Mouse (Mus musculus) brain, embryonic 14.5 days (tissue): ENCODE results near the gene Smtn.

Experiments
- CTCF ChIP-seq: fragments of 200-500 bp; IDR thresholded peaks from 2 replicates; pipeline ENCODE4 v1.5.1; 2012; ENCODE audit warnings: inconsistent platforms, mild to moderate bottlenecking, moderate library complexity, borderline replicate concordance; ENCODE audit not compliant: insufficient read depth, insufficient read length; ENCODE audit errors: extremely low read depth
- POLR2A ChIP-seq: fragments of 200-500 bp; IDR thresholded peaks from 2 replicates; pipeline ENCODE4 v1.6.1; 2012; ENCODE audit warnings: mild to moderate bottlenecking, inconsistent platforms, borderline replicate concordance; ENCODE audit not compliant: poor library complexity, insufficient read depth, insufficient read length, severe bottlenecking; ENCODE audit errors: extremely low read depth

- TF ChIP-seq POLR2A (no peak), CTCF (no peak; the same call in 1 of the 2 replicates)
These were observed 4.0 kb upstream of the Smtn start for GRCm38 (mm10) chr11:3544409-3544808.
